Mouse (Mus musculus) embryonic fibroblast, embryonic 13.5 days (primary cell): ENCODE results near the gene Rab8a.

Experiments
- CTCF ChIP-seq: IDR thresholded peaks from 2 replicates; pipeline ENCODE4 v1.5.1; 2011; ENCODE audit warnings: mild to moderate bottlenecking, control low read depth, low read length, moderate library complexity, borderline replicate concordance; ENCODE audit not compliant: insufficient read depth
- POLR2A ChIP-seq: IDR thresholded peaks from 2 replicates; pipeline ENCODE4 v1.6.1; 2011; ENCODE audit warnings: low read depth, mild to moderate bottlenecking, control low read depth, low read length, moderate library complexity

DNA sequence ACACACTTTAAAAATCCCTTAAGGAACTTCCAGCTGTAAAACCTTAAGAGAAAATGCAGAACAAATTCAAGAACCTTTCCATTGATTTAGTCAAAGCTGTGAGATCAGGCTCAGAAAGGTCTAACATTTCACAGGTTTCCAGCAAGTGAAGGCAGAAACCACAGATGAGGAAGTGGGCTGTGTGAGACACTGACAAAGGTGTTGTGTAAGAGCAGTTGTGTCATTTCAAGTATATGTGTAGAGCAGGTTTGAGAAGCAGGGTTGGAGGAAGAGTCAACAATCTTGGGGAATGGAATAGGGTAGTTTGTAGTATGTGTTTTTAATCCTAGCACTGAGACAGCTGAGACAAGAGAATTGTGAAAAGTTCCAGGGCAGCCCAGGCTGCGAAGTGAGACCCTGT, 54.9 kb downstream of the Rab8a start:
- TF ChIP-seq CTCF (no peak), POLR2A (no peak)
